Mouse (Mus musculus): ENCODE data around the gene Ndc1. TPM values are rescaled to one million over a fixed set of nuclear protein-coding genes. Genes with fewer than 3 reads are reported as not detected.

The Ndc1 gene
- polyA plus RNA-seq, 1 experiment = 34.2 TPM

GRCm38 (mm10) chr4:107457602-107458001 lies 90.0 kb downstream of the Ndc1 start:
- H3K27ac ChIP-seq (ENCODE audit: control insufficient read depth, insufficient read depth, low read length) = no peak overlapping the region
- no peaks in the 10 kb centered on the region for H3K36me3 ChIP-seq (ENCODE audit: control insufficient read depth, insufficient read depth, low read length)
- H3K4me1 ChIP-seq (replicated peaks; ENCODE audit: control insufficient read depth, insufficient read depth, low read length) = no peaks in the 10 kb centered on the region
- 47% methylated on average over 12 of the region's 12 CpGs for WGBS
- TF ChIP-seq CTCF (IDR thresholded peaks at IDR 0.05; ENCODE audit: borderline replicate concordance, control insufficient read depth, extremely low read depth, insufficient read depth, low read length, poor library complexity) (no peak), POLR2A (IDR thresholded peaks at IDR 0.05; ENCODE audit: control insufficient read depth, extremely low read depth, insufficient read depth, low read length, poor library complexity) (no peak)
- no peak overlapping the region for H3K4me3 ChIP-seq (ENCODE audit: control insufficient read depth, insufficient read depth, low read length)
- DNase-seq = no peak
- no peaks in the 10 kb centered on the region for H3K27me3 ChIP-seq (ENCODE audit: control insufficient read depth, insufficient read depth, low read length)

DNA sequence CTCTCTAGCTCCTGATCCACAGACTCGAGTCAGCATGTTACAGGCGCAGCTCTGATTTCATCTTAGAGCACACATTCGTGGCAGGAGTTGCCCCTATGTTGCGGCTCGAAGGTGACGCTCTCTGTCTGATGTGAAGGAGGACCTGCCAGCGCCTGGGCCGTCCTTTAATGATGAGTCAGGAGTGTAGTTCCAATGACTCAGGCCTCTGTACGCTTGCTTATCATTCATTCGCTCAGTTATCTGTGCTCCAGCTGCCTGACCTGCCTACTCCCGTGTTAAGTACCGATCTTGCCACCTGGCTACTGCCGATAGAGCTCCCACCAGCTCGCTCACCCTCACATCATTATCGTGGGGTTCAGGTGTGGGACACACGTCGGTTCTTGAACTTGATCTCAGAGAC lies 91.3 kb downstream of the Ndc1 start:
- Histone ChIP-seq H3K4me3 (ENCODE audit: control insufficient read depth, insufficient read depth, low read length) (no peak overlapping the region), H3K36me3 (ENCODE audit: control insufficient read depth, insufficient read depth, low read length) (no peaks in the 10 kb centered on the region), H3K27ac (ENCODE audit: control insufficient read depth, insufficient read depth, low read length) (no peak overlapping the region), H3K4me1 (replicated peaks; ENCODE audit: control insufficient read depth, insufficient read depth, low read length) (no peaks in the 10 kb centered on the region), H3K27me3 (ENCODE audit: control insufficient read depth, insufficient read depth, low read length) (no peaks in the 10 kb centered on the region)
- DNase-seq = no peak
- TF ChIP-seq POLR2A (IDR thresholded peaks at IDR 0.05; ENCODE audit: control insufficient read depth, extremely low read depth, insufficient read depth, low read length, poor library complexity) (no peak), CTCF (IDR thresholded peaks at IDR 0.05; ENCODE audit: borderline replicate concordance, control insufficient read depth, extremely low read depth, insufficient read depth, low read length, poor library complexity) (no peak)
- 94% methylated on average over 17 of the region's 17 CpGs for WGBS

DNA sequence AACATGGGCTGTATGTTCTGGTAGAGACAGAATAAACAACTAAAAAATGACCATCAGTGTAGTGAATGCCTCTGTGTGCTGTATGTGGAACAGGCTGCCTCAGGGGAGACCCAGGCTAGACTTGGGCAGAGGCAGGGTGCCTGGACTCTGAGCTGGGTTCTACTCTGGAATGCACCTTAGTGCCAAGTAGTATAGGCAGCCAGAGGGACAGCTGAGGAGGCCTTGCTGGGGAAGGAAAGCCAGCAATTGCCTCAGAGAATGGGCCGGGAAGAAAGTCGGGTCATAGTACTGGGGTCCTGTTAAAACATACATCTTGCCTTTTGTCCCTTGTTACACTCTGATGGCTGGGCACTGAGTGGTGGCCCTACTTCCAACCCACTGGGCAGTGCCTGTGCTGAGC lies 91.9 kb downstream of the Ndc1 start:
- no peak overlapping the region for H3K4me3 ChIP-seq (ENCODE audit: control insufficient read depth, insufficient read depth, low read length)
- H3K36me3 ChIP-seq (ENCODE audit: control insufficient read depth, insufficient read depth, low read length) = no peaks in the 10 kb centered on the region
- H3K4me1 ChIP-seq (replicated peaks; ENCODE audit: control insufficient read depth, insufficient read depth, low read length) = no peaks in the 10 kb centered on the region
- no peak overlapping the region for H3K27ac ChIP-seq (ENCODE audit: control insufficient read depth, insufficient read depth, low read length)
- WGBS = 94% methylated on average over 2 of the region's 2 CpGs
- TF ChIP-seq POLR2A (IDR thresholded peaks at IDR 0.05; ENCODE audit: control insufficient read depth, extremely low read depth, insufficient read depth, low read length, poor library complexity) = no peak
- no peak for TF ChIP-seq CTCF (IDR thresholded peaks at IDR 0.05; ENCODE audit: borderline replicate concordance, control insufficient read depth, extremely low read depth, insufficient read depth, low read length, poor library complexity)
- no peaks in the 10 kb centered on the region for H3K27me3 ChIP-seq (ENCODE audit: control insufficient read depth, insufficient read depth, low read length)
- no peak for DNase-seq

- no peaks in the 10 kb centered on the region for H3K4me1 ChIP-seq (replicated peaks; ENCODE audit: control insufficient read depth, insufficient read depth, low read length)
- DNase-seq = no peak
- WGBS = 95% methylated on average over 11 of the region's 11 CpGs
- no peak for TF ChIP-seq CTCF (IDR thresholded peaks at IDR 0.05; ENCODE audit: borderline replicate concordance, control insufficient read depth, extremely low read depth, insufficient read depth, low read length, poor library complexity)
- TF ChIP-seq POLR2A (IDR thresholded peaks at IDR 0.05; ENCODE audit: control insufficient read depth, extremely low read depth, insufficient read depth, low read length, poor library complexity) = no peak
- H3K27ac ChIP-seq (ENCODE audit: control insufficient read depth, insufficient read depth, low read length) = no peak overlapping the region
- no peak overlapping the region for H3K4me3 ChIP-seq (ENCODE audit: control insufficient read depth, insufficient read depth, low read length)
- H3K36me3 ChIP-seq (ENCODE audit: control insufficient read depth, insufficient read depth, low read length) = no peaks in the 10 kb centered on the region
- no peaks in the 10 kb centered on the region for H3K27me3 ChIP-seq (ENCODE audit: control insufficient read depth, insufficient read depth, low read length)
These were observed 92.9 kb downstream of the Ndc1 start for GRCm38 (mm10) chr4:107460468-107460867.

Other genes starting within 250 kb of the Ndc1 start
- 167 and 194 TPM in 2 replicates for gene Tmem59, start 189.4 kb upstream of the Ndc1 start, polyA plus RNA-seq (2012; rRNA removed)
- 13.8 and 14.7 TPM in 2 replicates for gene Tceanc2, start 188.7 kb upstream of the Ndc1 start, polyA plus RNA-seq (2012; rRNA removed)
- gene Ldlrad1, start 158.6 kb upstream of the Ndc1 start, polyA plus RNA-seq (2012; rRNA removed) = 0.92 and 1.0 TPM in 2 replicates
- gene Lrrc42, start 114.3 kb upstream of the Ndc1 start, polyA plus RNA-seq (2012; rRNA removed) = 51.3 and 61.7 TPM in 2 replicates
- gene Hspb11, start 114.2 kb upstream of the Ndc1 start, polyA plus RNA-seq (2012; rRNA removed) = 8.5 and 8.9 TPM in 2 replicates
- gene Dio1, start 60.6 kb upstream of the Ndc1 start, polyA plus RNA-seq (2012; rRNA removed) = 9.3 and 9.7 TPM in 2 replicates
- gene Yipf1, start 53.4 kb upstream of the Ndc1 start, polyA plus RNA-seq (2012; rRNA removed) = 52.0 and 57.1 TPM in 2 replicates
- 0.40 and 0.71 TPM in 2 replicates for gene Glis1, start 66.8 kb downstream of the Ndc1 start, polyA plus RNA-seq (2012; rRNA removed)

Data from thymus, adult 2 months (tissue).